Mouse (Mus musculus) CD4-positive, CD25-positive, alpha-beta regulatory T cell, adult 2 months (primary cell): ENCODE data around the gene Gm20422.

Source experiments
- DNase-seq: peaks from one replicate; pipeline ENCODE4 v3.0.0-alpha.2; 2012; ENCODE audit warnings: low read depth, low spot score

Gene Gm20422

DNA sequence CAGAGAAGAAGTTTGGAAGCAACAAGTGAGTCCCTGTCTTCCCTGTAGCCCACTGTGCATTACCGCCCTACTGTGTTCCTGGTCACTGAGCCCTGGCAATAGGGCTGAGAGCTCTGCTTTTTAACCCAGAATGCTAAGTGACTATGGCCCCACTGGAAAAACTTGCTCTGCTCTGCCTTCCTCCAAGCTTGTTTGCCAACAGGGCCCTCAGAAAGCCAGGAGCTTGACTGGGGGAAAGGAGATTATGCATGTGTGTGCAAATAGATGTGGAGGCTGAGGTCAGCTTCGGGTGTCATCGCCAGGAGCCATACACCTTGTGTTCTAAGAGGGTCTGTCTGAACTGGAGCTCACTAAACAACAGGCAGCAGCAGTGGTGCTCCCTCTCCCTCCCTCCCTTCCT lies 19.4 kb upstream of the Gm20422 start:
- DNase-seq, result no peak

DNA sequence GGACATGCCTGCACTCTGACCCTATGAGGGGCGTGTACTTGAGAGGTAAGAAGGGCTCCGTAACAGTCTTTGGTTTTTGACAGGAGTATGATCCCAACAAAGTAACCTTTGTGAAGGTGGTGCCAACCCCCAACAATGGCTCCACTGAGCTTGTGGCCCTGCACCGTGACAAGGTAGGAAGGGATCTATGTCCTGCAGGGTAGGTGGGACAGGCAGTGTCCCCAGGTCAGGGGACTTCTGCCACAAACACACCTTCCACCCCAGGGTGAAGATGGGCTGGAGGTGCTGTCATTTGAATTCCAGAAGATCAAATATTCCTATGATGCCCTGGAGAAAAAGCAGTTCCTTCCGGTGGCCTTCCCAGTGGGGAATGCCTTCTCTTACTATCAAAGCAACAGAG lies 19.0 kb upstream of the Gm20422 start:
- DNase-seq, result no peak

GRCm38 (mm10) chr8:69791415-69792068 lies 16.9 kb upstream of the Gm20422 start:
- peak; percentile 59 for DNase-seq

DNA sequence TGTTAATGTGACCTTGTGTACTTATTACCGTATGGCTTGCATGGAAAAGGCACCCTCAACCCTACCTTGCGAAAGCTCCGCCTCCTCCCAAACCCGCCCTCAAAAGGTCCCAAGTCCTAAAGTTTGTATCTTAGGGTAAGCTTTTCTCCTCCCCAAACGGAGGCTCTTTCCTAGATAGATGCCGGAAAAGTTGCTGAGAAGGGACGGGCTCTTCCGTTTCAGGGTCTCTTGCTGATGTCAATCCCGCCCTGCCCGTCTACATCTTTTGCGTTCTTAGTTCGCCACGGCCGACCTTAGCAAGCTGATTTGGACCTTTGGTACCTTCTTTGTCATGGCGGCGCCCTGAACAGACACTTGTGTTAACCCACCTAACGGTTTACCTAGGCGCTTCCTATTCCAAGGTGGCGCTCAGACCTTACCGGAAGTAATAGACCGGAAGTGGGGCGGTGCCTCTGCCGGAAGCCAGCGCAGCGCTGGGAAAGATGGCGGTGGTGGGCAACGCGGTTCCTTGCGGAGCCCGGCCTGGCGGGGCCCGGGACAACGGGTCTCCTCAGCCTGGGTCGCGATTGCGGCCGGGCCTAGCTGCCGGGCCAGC lies 16.2 kb upstream of the Gm20422 start, which contains the start of the genes Atp13a1 and Zfp866:
TSS of gene Atp13a1 (plus strand) at position 391 of the 595 bp plus-strand sequence.
TSS of gene Zfp866 (minus strand) at position 406 of the 595 bp plus-strand sequence.
- DNase-seq, result peak; percentile 94

DNA sequence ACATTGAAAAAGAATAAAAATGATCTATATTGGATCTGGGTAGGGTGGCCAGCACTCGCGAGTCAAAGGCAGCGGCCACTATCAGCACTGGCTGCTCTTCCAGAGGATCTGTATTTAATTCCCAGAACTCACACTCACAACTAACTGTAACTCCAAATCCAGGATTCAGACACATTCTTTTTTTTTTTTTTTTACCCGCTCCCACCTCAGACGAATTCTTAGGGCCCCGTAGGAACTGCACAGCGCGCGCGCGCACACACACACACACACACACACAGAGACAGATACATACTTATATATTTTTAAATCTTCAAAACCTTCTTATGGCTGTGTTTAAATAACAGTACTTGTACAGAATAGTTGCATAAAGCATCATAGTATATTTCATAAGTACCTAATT lies 15.7 kb upstream of the Gm20422 start:
- DNase-seq, result no peak

GRCm38 (mm10) chr8:69789731-69790130 lies 15.0 kb upstream of the Gm20422 start:
- no peak for DNase-seq

GRCm38 (mm10) chr8:69789105-69789504 lies 14.4 kb upstream of the Gm20422 start:
- DNase-seq, result no peak

DNA sequence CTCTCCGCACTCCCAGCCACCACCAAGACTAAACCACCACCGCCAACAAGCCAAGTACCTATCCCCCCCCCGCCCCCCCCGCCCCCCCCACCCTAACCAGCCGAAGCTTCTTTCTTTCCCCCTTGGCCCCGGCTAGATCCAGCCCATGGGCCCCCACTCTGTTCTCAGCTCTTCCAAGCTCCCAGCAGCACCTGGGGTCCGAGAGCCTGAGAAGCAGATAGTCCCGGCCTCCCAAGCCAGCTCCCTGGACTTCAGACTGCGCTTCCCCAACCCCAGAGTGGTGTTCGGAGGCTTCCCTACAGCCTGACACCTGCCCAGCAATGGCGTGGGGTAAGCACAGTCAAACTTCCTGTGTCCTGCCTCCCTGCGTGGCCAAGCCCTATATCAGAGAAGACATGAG lies 2.4 kb upstream of the Gm20422 start:
- DNase-seq, result no peak

DNA sequence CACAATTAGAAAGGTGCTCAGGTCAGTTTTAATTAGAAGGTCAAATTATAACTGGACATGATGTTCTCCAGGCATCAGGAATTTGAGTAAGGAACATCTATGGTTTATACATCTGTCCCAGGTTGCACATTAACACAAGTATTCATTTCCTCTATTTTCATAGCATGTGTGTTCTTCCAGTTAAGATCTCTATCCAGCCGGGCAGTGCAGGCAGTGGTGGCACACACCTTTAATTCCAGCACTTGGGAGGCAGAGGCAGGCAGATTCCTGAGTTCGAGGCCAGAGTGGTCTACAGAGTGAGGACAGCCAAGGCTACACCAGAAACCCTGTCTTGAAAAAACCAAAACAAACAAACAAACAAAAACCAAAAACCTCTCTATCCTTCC lies 456 bp upstream of the Gm20422 start:
- no peak for DNase-seq

DNA sequence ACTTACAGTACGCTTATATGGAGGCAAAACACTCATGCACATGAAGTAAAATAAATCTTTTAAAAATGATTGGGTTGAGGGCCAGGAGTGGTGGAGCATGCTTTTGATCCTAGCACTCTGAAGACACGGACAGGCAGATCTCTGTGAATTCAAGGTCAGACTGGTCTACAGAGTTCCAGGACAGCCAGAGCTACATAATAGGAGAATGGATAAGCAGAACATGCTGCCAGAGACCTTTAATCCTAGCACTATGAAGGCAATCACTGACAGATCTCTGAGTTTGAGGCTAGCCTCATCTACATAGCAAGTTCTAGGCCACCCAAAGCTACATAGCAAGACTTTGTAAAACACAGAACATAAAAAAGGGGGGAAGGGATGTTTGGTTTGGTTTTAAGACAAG lies 2.6 kb downstream of the Gm20422 start:
- DNase-seq, result no peak

DNA sequence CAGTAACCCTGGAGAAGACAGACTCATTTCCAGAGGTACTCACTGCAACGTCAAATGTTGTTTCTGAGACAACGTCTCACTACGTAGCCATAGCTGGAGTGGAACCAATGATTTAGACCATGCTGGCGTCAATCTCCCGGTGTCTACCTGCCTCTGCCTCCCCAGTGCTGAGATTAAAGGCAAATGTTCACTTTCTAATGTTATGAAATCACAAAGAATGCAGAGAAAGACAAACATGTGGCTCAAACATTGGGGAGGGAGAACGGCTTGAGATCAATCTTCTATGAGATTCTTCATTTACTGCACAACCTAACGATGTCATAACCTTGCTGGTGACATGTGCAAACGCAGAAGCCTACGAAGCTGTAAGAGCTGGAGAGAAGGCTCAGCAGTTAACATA lies 3.5 kb downstream of the Gm20422 start:
- no peak for DNase-seq

DNA sequence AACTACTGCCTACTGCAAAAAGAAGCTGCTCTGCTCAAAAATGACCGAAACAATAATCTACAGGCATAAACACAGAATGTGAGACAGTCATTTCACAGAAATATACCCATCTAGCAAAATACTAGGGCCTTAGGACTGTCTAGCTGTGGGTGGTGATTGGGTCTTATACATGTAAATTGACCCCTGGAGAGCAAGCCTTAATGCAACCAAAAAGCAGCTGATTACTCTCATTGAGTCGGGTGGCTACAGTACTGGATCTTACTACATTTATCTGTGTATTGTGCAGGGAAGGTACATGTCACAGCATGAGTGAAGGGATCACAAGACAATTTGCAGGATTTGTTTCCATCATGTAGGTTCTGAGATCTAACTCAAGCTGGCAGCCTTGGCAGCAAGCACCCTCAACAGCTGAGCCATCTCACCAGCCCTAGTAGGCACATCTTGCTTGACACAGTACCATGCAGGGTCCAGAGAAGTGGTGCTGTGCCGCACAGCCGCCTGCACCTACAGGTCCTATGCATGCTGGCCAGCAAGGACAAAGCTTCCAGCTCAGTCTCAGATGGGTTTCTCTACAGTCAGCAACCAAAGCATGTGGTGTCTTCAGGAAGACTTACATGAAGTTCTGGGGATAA lies 12.8 kb downstream of the Gm20422 start:
- no peak for DNase-seq

DNA sequence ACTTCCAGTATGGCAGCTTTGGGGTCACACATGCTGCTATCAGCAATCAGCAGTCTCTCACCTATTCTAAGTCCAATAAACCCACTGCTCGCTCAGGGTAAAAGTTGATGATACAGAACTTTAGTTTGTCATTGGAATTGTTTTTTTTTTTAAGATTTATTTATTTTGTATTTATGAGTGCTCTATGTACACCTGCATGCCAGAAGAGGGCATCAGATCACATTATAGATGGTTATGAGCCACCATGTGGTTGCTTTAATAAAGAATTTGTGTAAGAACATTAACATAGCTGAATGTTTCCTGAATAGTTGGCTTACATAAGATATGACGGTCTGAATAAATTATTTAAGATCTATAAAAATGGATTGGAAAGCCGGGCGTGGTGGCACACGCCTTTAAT lies 16.4 kb downstream of the Gm20422 start:
- no peak for DNase-seq

DNA sequence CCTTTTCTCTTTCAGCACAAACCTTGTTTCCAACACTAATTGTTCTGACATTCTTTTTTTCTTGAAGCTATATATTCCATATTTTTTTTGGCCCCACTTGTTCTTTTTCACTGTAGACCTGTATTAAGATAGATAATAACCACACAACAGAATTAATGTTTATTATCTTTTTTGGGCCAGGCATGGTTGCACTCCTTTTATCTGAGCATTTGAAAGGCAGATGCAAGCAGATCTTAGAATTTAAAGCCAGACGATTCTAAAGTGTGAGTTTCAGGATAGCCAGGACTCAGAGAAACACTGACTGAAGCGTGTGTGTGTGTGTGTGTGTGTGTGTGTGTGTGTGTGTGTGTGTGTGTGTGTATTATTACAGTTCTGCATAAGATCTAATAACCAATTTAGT lies 22.2 kb downstream of the Gm20422 start:
- DNase-seq, result no peak

DNA sequence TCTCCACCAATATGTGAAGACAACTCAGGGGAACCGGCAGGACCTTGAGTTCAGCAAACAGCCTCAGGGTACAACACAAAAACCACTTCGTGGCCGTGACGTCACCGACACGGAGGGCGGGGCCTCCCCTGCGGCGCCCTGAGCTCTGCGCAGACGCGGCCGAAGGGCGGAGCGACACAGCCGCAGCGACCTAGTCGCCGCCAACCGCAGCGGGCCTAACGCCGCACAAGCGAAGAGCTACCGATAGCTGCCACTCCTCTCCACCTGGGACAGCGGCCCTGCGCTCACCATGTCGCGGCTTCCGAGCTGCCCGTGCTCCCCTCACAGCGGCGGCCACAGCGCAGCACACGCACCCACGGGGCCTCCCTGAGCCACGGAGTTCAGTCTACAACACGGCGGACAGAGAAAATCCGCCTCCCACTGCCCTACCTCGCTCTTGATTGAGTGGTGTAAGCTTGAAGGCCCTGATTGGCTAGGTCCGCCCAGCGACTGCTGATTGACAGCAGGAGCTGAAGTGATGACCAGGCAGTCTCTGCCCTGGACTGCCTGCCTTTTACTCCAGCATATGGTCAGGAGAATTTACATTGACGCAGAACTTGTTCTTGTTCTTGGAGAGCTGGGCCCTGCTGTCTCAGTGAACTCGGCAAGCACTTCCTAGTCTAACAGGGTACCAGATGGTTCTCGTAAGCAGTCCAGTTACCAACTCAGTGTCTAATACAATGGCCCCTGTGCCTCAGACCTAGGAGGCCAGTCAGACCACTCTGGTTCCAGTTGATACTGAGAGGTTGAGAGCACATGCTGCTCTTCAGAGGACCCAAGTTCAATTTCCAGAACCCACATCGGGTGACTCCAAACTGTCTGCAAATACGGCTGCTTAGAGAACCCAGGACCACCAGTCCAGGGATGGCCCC lies 24.9 kb downstream of the Gm20422 start, which contains the start of gene Zfp963:
TSS of gene Zfp963 (minus strand) at position 427 of the 911 bp plus-strand sequence.
- DNase-seq, result peak; percentile 98

- DNase-seq, result no peak
Measured at GRCm38 (mm10) chr8:69741231-69741630, 33.5 kb downstream of the Gm20422 start.

DNA sequence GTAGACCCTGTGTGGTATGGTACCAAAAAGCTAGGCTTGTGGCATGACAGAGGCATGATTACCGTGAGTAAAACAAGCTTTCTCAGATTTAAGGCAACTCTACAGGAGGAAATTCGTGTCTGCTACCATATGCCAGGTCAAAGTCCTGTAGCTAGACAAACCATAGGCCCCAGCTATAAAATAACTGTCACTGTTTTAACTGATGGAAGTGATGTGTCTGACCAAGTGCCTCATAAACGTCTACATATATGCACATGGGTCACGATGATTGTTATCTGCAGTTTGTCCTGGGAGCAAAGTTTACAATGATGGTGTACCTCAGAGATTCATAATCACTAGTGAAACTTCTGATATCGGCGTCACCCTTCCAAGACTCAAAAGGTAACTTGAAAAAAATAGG lies 33.9 kb downstream of the Gm20422 start:
- no peak for DNase-seq

DNA sequence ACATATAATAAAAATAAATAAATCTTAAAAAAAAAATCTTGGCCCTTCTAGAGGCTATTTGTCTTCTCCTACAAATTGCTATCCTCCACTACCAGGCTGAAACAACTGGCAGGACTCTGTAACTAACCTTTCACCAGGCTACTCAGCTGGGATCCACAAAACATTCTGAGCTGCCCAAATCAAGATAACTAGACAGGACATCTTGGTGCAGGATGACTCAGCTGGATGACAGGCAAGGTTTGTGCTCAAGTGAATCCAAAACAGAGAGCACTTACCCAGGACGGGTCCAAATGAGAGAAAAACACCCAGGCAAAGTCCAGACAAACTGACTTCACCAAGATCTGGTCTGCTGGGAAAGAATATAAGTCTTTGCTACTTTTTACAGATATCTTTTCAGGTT lies 39.2 kb downstream of the Gm20422 start:
- DNase-seq, result no peak

DNA sequence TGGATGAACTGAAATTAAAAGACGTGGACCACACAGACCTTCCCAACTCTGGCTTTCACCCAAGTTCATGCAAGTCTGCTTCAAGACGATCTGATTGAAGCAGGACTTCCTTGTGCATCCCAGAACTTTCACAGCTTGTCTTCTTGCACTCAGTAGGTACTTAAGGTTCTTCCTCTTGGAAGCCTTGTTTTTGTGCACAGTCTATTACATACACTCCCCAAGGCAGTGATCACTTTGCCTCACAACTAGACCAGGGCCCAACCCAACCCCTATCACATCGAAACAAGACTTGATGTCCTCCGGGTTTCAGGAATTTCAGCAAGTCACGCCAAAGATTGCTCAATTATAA lies 57.5 kb downstream of the Gm20422 start:
- DNase-seq, result no peak

- peak; percentile 98 for DNase-seq
Measured at GRCm38 (mm10) chr8:69716403-69717231, 58.1 kb downstream of the Gm20422 start.

GRCm38 (mm10) chr8:69715366-69715765 lies 59.3 kb downstream of the Gm20422 start:
- peak; percentile 21 for DNase-seq
